Mouse (Mus musculus): ENCODE measurements around the gene Tssk6.

The Tssk6 gene

GRCm38 (mm10) chr8:69870003-69870765 is 31.8 kb upstream of the Tssk6 start:
- TF ChIP-seq NANOG (IDR thresholded peaks at IDR 0.05; ENCODE audit: borderline replicate concordance, low read length) (no peak), POU5F1 (IDR thresholded peaks at IDR 0.05; ENCODE audit: borderline replicate concordance, low read length) (no peak)
- H3K9me3 ChIP-seq (ENCODE audit: low read length) = no peaks in the 10 kb centered on the region
- H3K36me3 ChIP-seq (ENCODE audit: insufficient read depth, low read length) = no peaks in the 10 kb centered on the region
- H3K27me3 ChIP-seq (ENCODE audit: insufficient read depth, low read length) = peaks cover 3% of the 10 kb centered on the region; the same call in 1 of the 2 replicates
- H3K4me3 ChIP-seq (replicated peaks; ENCODE audit: low read length) = no peak overlapping the region
- no peaks in the 10 kb centered on the region for H3K4me1 ChIP-seq (replicated peaks; ENCODE audit: low read depth, low read length)

GRCm38 (mm10) chr8:69870907-69871306 is 31.1 kb upstream of the Tssk6 start:
- Histone ChIP-seq H3K9me3 (ENCODE audit: low read length) (no peaks in the 10 kb centered on the region), H3K27me3 (ENCODE audit: insufficient read depth, low read length) (peaks cover 3% of the 10 kb centered on the region; the same call in 1 of the 2 replicates), H3K4me3 (replicated peaks; ENCODE audit: low read length) (no peak overlapping the region), H3K36me3 (ENCODE audit: insufficient read depth, low read length) (no peaks in the 10 kb centered on the region), H3K4me1 (replicated peaks; ENCODE audit: low read depth, low read length) (no peaks in the 10 kb centered on the region)
- TF ChIP-seq POU5F1 (IDR thresholded peaks at IDR 0.05; ENCODE audit: borderline replicate concordance, low read length) (no peak), NANOG (IDR thresholded peaks at IDR 0.05; ENCODE audit: borderline replicate concordance, low read length) (no peak), CTCF (conservative IDR thresholded peaks at IDR 0.05; ENCODE audit: low read length) (no peak)

GRCm38 (mm10) chr8:69874155-69874554 is 27.8 kb upstream of the Tssk6 start:
- Histone ChIP-seq H3K9me3 (ENCODE audit: low read length) (no peaks in the 10 kb centered on the region), H3K4me1 (replicated peaks; ENCODE audit: low read depth, low read length) (peaks cover 6% of the 10 kb centered on the region), H3K4me3 (replicated peaks; ENCODE audit: low read length) (no peak overlapping the region), H3K27me3 (ENCODE audit: insufficient read depth, low read length) (peaks cover 14% of the 10 kb centered on the region), H3K36me3 (ENCODE audit: insufficient read depth, low read length) (no peaks in the 10 kb centered on the region)
- TF ChIP-seq CTCF (conservative IDR thresholded peaks at IDR 0.05; ENCODE audit: low read length) (peak; percentile 99), NANOG (IDR thresholded peaks at IDR 0.05; ENCODE audit: borderline replicate concordance, low read length) (no peak)

- TF ChIP-seq NANOG (IDR thresholded peaks at IDR 0.05; ENCODE audit: borderline replicate concordance, low read length) (no peak), POU5F1 (IDR thresholded peaks at IDR 0.05; ENCODE audit: borderline replicate concordance, low read length) (no peak), CTCF (conservative IDR thresholded peaks at IDR 0.05; ENCODE audit: low read length) (no peak)
- no peaks in the 10 kb centered on the region for H3K9me3 ChIP-seq (ENCODE audit: low read length)
- H3K36me3 ChIP-seq (ENCODE audit: insufficient read depth, low read length) = no peaks in the 10 kb centered on the region
- peaks cover 6% of the 10 kb centered on the region for H3K4me1 ChIP-seq (replicated peaks; ENCODE audit: low read depth, low read length)
- no peak overlapping the region for H3K4me3 ChIP-seq (replicated peaks; ENCODE audit: low read length)
- H3K27me3 ChIP-seq (ENCODE audit: insufficient read depth, low read length) = peaks cover 19% of the 10 kb centered on the region
These were observed 27.3 kb upstream of the Tssk6 start for GRCm38 (mm10) chr8:69874654-69875053.

- Histone ChIP-seq H3K36me3 (ENCODE audit: insufficient read depth, low read length) (no peaks in the 10 kb centered on the region), H3K4me1 (replicated peaks; ENCODE audit: low read depth, low read length) (peaks cover 17% of the 10 kb centered on the region), H3K9me3 (ENCODE audit: low read length) (no peaks in the 10 kb centered on the region), H3K27me3 (ENCODE audit: insufficient read depth, low read length) (peaks cover 33% of the 10 kb centered on the region), H3K4me3 (replicated peaks; ENCODE audit: low read length) (no peak overlapping the region)
- TF ChIP-seq POU5F1 (IDR thresholded peaks at IDR 0.05; ENCODE audit: borderline replicate concordance, low read length) = no peak
- TF ChIP-seq CTCF (conservative IDR thresholded peaks at IDR 0.05; ENCODE audit: low read length) = no peak
- no peak for TF ChIP-seq NANOG (IDR thresholded peaks at IDR 0.05; ENCODE audit: borderline replicate concordance, low read length)
These were observed 25.9 kb upstream of the Tssk6 start for GRCm38 (mm10) chr8:69876097-69876496.

- peaks cover 42% of the 10 kb centered on the region for H3K27me3 ChIP-seq (ENCODE audit: insufficient read depth, low read length)
- no peaks in the 10 kb centered on the region for H3K36me3 ChIP-seq (ENCODE audit: insufficient read depth, low read length)
- H3K4me1 ChIP-seq (replicated peaks; ENCODE audit: low read depth, low read length) = peaks cover 17% of the 10 kb centered on the region
- H3K4me3 ChIP-seq (replicated peaks; ENCODE audit: low read length) = no peak overlapping the region
- no peak for TF ChIP-seq NANOG (IDR thresholded peaks at IDR 0.05; ENCODE audit: borderline replicate concordance, low read length)
- TF ChIP-seq POU5F1 (IDR thresholded peaks at IDR 0.05; ENCODE audit: borderline replicate concordance, low read length) = no peak
- no peak for TF ChIP-seq CTCF (conservative IDR thresholded peaks at IDR 0.05; ENCODE audit: low read length)
- no peaks in the 10 kb centered on the region for H3K9me3 ChIP-seq (ENCODE audit: low read length)
These were observed 25.0 kb upstream of the Tssk6 start for GRCm38 (mm10) chr8:69876967-69877366.

GRCm38 (mm10) chr8:69877396-69877795 is 24.6 kb upstream of the Tssk6 start:
- Histone ChIP-seq H3K9me3 (ENCODE audit: low read length) (no peaks in the 10 kb centered on the region), H3K36me3 (ENCODE audit: insufficient read depth, low read length) (no peaks in the 10 kb centered on the region), H3K4me1 (replicated peaks; ENCODE audit: low read depth, low read length) (peaks cover 17% of the 10 kb centered on the region), H3K4me3 (replicated peaks; ENCODE audit: low read length) (no peak overlapping the region), H3K27me3 (ENCODE audit: insufficient read depth, low read length) (peaks cover 46% of the 10 kb centered on the region)
- TF ChIP-seq NANOG (IDR thresholded peaks at IDR 0.05; ENCODE audit: borderline replicate concordance, low read length) (no peak), CTCF (conservative IDR thresholded peaks at IDR 0.05; ENCODE audit: low read length) (no peak)

GRCm38 (mm10) chr8:69877992-69878391 is 24.0 kb upstream of the Tssk6 start:
- Histone ChIP-seq H3K4me3 (replicated peaks; ENCODE audit: low read length) (no peak overlapping the region), H3K4me1 (replicated peaks; ENCODE audit: low read depth, low read length) (peaks cover 21% of the 10 kb centered on the region), H3K27me3 (ENCODE audit: insufficient read depth, low read length) (peaks cover 52% of the 10 kb centered on the region), H3K9me3 (ENCODE audit: low read length) (no peaks in the 10 kb centered on the region), H3K36me3 (ENCODE audit: insufficient read depth, low read length) (no peaks in the 10 kb centered on the region)
- TF ChIP-seq NANOG (IDR thresholded peaks at IDR 0.05; ENCODE audit: borderline replicate concordance, low read length) (no peak), CTCF (conservative IDR thresholded peaks at IDR 0.05; ENCODE audit: low read length) (no peak), POU5F1 (IDR thresholded peaks at IDR 0.05; ENCODE audit: borderline replicate concordance, low read length) (no peak)

- H3K27me3 ChIP-seq (ENCODE audit: insufficient read depth, low read length) = peaks cover 69% of the 10 kb centered on the region
- H3K4me3 ChIP-seq (replicated peaks; ENCODE audit: low read length) = no peak overlapping the region
- H3K9me3 ChIP-seq (ENCODE audit: low read length) = no peaks in the 10 kb centered on the region
- peaks cover 31% of the 10 kb centered on the region for H3K4me1 ChIP-seq (replicated peaks; ENCODE audit: low read depth, low read length)
- no peak for TF ChIP-seq NANOG (IDR thresholded peaks at IDR 0.05; ENCODE audit: borderline replicate concordance, low read length)
- no peak for TF ChIP-seq CTCF (conservative IDR thresholded peaks at IDR 0.05; ENCODE audit: low read length)
- no peak for TF ChIP-seq POU5F1 (IDR thresholded peaks at IDR 0.05; ENCODE audit: borderline replicate concordance, low read length)
- H3K36me3 ChIP-seq (ENCODE audit: insufficient read depth, low read length) = no peaks in the 10 kb centered on the region
These were observed 22.3 kb upstream of the Tssk6 start for GRCm38 (mm10) chr8:69879678-69880077.
